Mouse (Mus musculus) kidney, postnatal 0 days (tissue): ENCODE measurements around the gene Ehd1. TPM values are rescaled to one million over a fixed set of nuclear protein-coding genes. Genes with fewer than 3 reads are reported as not detected.

ENCODE experiments used
- ATAC-seq: fragments of 200-750 bp; cut with Nextera tagmentation; replicated peaks from 2 replicates; pipeline ENCODE4 v1.8.0; 2017; ENCODE audit warnings: low read depth, moderate number of reproducible peaks, moderate TSS enrichment, moderate library complexity; ENCODE audit not compliant: low FRiP score
- DNase-seq: peaks from one replicate; pipeline ENCODE4 v3.0.0-alpha.2; 2016; ENCODE audit warnings: low spot score
- H3K27ac ChIP-seq: fragments of 300-500 bp; sonication (generic); 2 replicates; pipeline ENCODE4 v1.5.1; 2014; ENCODE audit warnings: mild to moderate bottlenecking
- H3K27me3 ChIP-seq: fragments of 300-500 bp; sonication (generic); 2 replicates; pipeline ENCODE4 v1.6.1; 2014; ENCODE audit warnings: low read length, mixed read lengths; ENCODE audit not compliant: insufficient read depth
- H3K36me3 ChIP-seq: fragments of 300-500 bp; sonication (generic); 2 replicates; pipeline ENCODE4 v1.6.1; 2014; ENCODE audit warnings: low read length, mixed read lengths; ENCODE audit not compliant: insufficient read depth
- H3K4me1 ChIP-seq: fragments of 300-500 bp; sonication (generic); replicated peaks from 2 replicates; pipeline ENCODE4 v1.6.1; 2014; ENCODE audit warnings: antibody characterized with exemption, low read length, mixed read lengths; ENCODE audit not compliant: insufficient read depth
- H3K4me2 ChIP-seq: fragments of 300-500 bp; sonication (generic); 2 replicates; pipeline ENCODE4 v1.6.1; 2014; ENCODE audit warnings: mild to moderate bottlenecking, low read length, moderate library complexity, mixed read lengths
- H3K4me3 ChIP-seq: fragments of 300-500 bp; sonication (generic); replicated peaks from 2 replicates; pipeline ENCODE4 v1.5.1; 2014; ENCODE audit warnings: low read depth, low read length
- H3K9ac ChIP-seq: fragments of 300-500 bp; sonication (generic); 2 replicates; pipeline ENCODE4 v1.6.1; 2014; ENCODE audit warnings: low read depth, low read length
- H3K9me3 ChIP-seq: fragments of 300-500 bp; sonication (generic); replicated peaks from 2 replicates; pipeline ENCODE4 v1.6.1; 2016; ENCODE audit warnings: low read length, inconsistent platforms, mixed read lengths
- CTCF ChIP-seq: IDR thresholded peaks from 2 replicates; pipeline ENCODE4 v1.5.1; 2016; ENCODE audit warnings: antibody characterized with exemption, low read depth, mild to moderate bottlenecking, moderate library complexity
- WGBS: fragments of 180-500 bp; shearing (Covaris S2); extraction: QIAGEN DNeasy Blood & Tissue Kit; methylation state at CpG from one replicate; pipeline ENCODE4 v1.1.7; 2014; 5-methylcytosine and 5-hydroxymethylcytosine counted together
- polyA plus RNA-seq: library from polyadenylated mRNA; unstranded; fragments of >200 nt; fragmentation: Nextera tagmentation; extraction: Ambion mirVana; gene quantifications from 2 replicates; pipeline ENCODE4 v1.2.1, GENCODE M21; 2015

Gene Ehd1
- polyA plus RNA-seq, 1 experiment from 2014 or later, result 64.2 TPM

GRCm38 (mm10) chr19:6253021-6253420, 23.5 kb upstream of the Ehd1 start:
- DNase-seq, result no peak
- H3K27ac ChIP-seq, result no peak overlapping the region
- no peak for ATAC-seq
- no peak overlapping the region for H3K4me2 ChIP-seq
- H3K9me3 ChIP-seq, result no peaks in the 10 kb centered on the region
- no peaks in the 10 kb centered on the region for H3K4me1 ChIP-seq
- TF ChIP-seq CTCF, result no peak
- no peak overlapping the region for H3K4me3 ChIP-seq
- H3K9ac ChIP-seq, result no peak overlapping the region
- H3K27me3 ChIP-seq, result no peaks in the 10 kb centered on the region
- 88% methylated on average over 4 of the region's 4 CpGs for WGBS
- peaks cover 82% of the 10 kb centered on the region for H3K36me3 ChIP-seq

DNA sequence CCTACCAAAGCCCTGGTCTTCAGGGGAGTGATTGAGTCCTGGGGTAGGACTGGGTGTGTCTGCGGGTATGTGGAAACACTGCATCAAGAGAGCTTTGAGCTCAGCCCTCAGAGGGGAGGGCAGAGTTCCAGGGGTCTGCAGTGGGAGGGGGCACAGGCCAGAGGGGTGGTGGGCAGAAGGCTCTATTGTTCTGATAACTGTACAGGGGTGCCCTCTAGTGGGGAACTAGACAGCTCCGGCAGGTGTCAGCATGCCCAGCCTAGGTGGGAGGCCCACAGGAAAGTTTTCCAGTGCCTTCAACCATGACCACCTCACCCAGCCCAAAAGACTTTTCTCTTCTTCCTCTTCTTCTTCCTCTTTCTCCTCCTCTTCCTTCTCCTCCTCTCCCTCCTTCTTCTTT, 16.1 kb upstream of the Ehd1 start:
- H3K4me3 ChIP-seq, result no peak overlapping the region
- H3K4me2 ChIP-seq, result no peak overlapping the region
- H3K27ac ChIP-seq, result no peak overlapping the region
- TF ChIP-seq CTCF, result peak; percentile 55
- H3K4me1 ChIP-seq, result no peaks in the 10 kb centered on the region; the same call in 1 of the 2 replicates
- H3K9ac ChIP-seq, result no peak overlapping the region
- peak; percentile 54 for DNase-seq
- H3K36me3 ChIP-seq, result peaks cover 46% of the 10 kb centered on the region
- H3K27me3 ChIP-seq, result no peaks in the 10 kb centered on the region
- H3K9me3 ChIP-seq, result no peaks in the 10 kb centered on the region
- WGBS, result 71% methylated on average over 2 of the region's 2 CpGs
- ATAC-seq, result no peak

- no peak overlapping the region for H3K27ac ChIP-seq
- H3K4me3 ChIP-seq, result no peak overlapping the region
- DNase-seq (no peak), ATAC-seq (no peak)
- no peak overlapping the region for H3K4me2 ChIP-seq
- H3K9me3 ChIP-seq, result no peaks in the 10 kb centered on the region
- peaks cover 41% of the 10 kb centered on the region for H3K36me3 ChIP-seq
- no peaks in the 10 kb centered on the region for H3K27me3 ChIP-seq
- TF ChIP-seq CTCF, result peak; percentile 47; the same call in 1 of the 2 replicates
- no peaks in the 10 kb centered on the region; the same call in 1 of the 2 replicates for H3K4me1 ChIP-seq
- 93% methylated on average over 4 of the region's 4 CpGs for WGBS
- no peak overlapping the region for H3K9ac ChIP-seq
Measured at GRCm38 (mm10) chr19:6260946-6261345, 15.6 kb upstream of the Ehd1 start.

DNA sequence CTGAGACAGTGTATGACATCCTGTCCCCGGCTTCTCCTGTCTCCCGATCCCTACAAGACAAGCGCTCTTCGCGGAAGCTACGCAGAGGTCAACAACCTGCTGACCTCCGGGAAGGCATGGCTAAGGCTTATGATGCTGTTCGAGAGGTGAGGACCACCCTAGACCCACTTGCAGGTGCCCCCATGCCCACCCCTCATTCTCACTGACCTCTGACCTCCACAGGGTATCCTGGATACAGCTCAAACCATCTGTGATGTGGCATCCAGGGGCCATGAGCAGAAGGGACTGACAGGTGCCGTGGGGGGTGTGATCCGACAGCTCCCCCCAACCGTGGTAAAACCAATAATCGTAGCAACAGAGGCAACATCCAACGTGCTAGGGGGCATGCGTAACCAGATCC, 15.1 kb upstream of the Ehd1 start:
- H3K27ac ChIP-seq, result no peak overlapping the region
- no peak for TF ChIP-seq CTCF
- 89% methylated on average over 14 of the region's 14 CpGs for WGBS
- no peak for DNase-seq
- peaks cover 37% of the 10 kb centered on the region for H3K36me3 ChIP-seq
- H3K9ac ChIP-seq, result no peak overlapping the region
- peak; percentile 9; the same call in 1 of the 2 replicates for ATAC-seq
- H3K4me1 ChIP-seq, result no peaks in the 10 kb centered on the region; the same call in 1 of the 2 replicates
- H3K27me3 ChIP-seq, result no peaks in the 10 kb centered on the region
- H3K9me3 ChIP-seq, result no peaks in the 10 kb centered on the region
- no peak overlapping the region for H3K4me3 ChIP-seq
- H3K4me2 ChIP-seq, result no peak overlapping the region

DNA sequence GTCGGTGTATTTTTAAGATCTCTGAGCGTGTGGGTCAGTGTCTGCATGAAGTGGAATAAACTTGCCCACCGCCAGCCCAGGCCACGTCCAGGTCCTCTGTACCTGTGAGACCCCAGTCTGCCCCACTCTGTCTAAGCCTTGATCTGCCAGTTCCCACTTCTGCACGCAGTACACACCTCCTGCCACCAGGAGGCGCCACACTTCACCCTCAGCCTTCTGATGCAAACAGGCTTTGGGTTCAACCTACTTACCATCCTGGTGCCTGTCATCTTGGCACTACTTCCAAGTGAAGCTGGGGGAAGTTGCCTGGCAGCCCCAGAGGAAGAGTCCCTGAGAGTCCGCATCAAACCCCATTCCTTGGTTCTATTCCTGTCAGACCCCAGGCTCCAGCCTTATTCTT, 14.3 kb upstream of the Ehd1 start:
- H3K4me2 ChIP-seq, result no peak overlapping the region
- WGBS, result 61% methylated on average over 7 of the region's 7 CpGs
- H3K9me3 ChIP-seq, result no peaks in the 10 kb centered on the region
- no peaks in the 10 kb centered on the region for H3K27me3 ChIP-seq
- peak overlapping the region; percentile 48; the same call in 1 of the 2 replicates for H3K27ac ChIP-seq
- H3K4me1 ChIP-seq, result no peaks in the 10 kb centered on the region; the same call in 1 of the 2 replicates
- ATAC-seq, result no peak
- peak; percentile 88 for TF ChIP-seq CTCF
- DNase-seq, result peak; percentile 68
- H3K9ac ChIP-seq, result no peak overlapping the region
- peaks cover 29% of the 10 kb centered on the region for H3K36me3 ChIP-seq
- H3K4me3 ChIP-seq, result no peak overlapping the region

- Histone ChIP-seq H3K27ac (peak overlapping the region; percentile 48), H3K36me3 (peaks cover 22% of the 10 kb centered on the region), H3K4me3 (no peak overlapping the region), H3K4me2 (peak overlapping the region; percentile 27; the same call in 1 of the 2 replicates), H3K4me1 (no peaks in the 10 kb centered on the region; the same call in 1 of the 2 replicates), H3K9me3 (no peaks in the 10 kb centered on the region), H3K27me3 (no peaks in the 10 kb centered on the region), H3K9ac (no peak overlapping the region; the same call in 1 of the 2 replicates)
- peak; percentile 50 for ATAC-seq
- TF ChIP-seq CTCF, result no peak
- 66% methylated on average over 8 of the region's 8 CpGs for WGBS
- DNase-seq, result no peak
Measured at GRCm38 (mm10) chr19:6262839-6263433, 13.6 kb upstream of the Ehd1 start.
